Mouse (Mus musculus) megakaryocyte, embryonic 14.5 days (primary cell): ENCODE results near the gene Efcab5.

Source experiments
- FLI1 ChIP-seq: IDR thresholded peaks from 2 replicates; pipeline ENCODE4 v1.6.1; 2012; ENCODE audit warnings: low read length, inconsistent platforms, mixed read lengths
- GATA1 ChIP-seq: IDR thresholded peaks from 3 replicates; pipeline ENCODE4 v1.6.1; 2012; ENCODE audit warnings: mixed read lengths, low read length, inconsistent platforms, borderline replicate concordance

DNA sequence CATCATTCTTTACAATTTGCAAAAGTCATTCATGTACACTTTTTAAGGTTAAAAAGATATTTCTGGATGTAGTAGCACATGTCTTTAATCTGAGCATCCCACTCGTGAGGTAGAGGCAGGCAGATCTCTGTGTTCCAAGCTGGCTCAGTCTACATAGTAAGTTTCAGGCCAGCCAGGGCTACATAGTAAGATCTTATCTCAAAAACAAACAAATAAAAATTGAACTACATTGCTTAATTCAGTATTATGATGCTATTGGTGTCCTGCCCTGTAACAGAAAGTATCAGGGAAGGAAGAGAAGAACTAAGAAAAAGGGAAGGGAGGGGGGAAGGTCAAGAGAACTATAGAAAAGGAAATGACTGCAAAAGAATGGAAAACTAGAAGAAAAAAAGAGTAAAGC lies 6.0 kb upstream of the Efcab5 start:
- no peak for TF ChIP-seq GATA1
- no peak for TF ChIP-seq FLI1
